Mouse (Mus musculus) T-helper 2 cell (primary cell): ENCODE data around the gene Ttc28.

ENCODE experiments used
- in situ Hi-C: fragments of 300-600 bp; cut with MboI, MseI; formaldehyde crosslinking; loops from one replicate; pipeline ENCODE4 v1.15.1; 2025; ENCODE audit warnings: high pct_unique_total_duplicates

Gene Ttc28

DNA sequence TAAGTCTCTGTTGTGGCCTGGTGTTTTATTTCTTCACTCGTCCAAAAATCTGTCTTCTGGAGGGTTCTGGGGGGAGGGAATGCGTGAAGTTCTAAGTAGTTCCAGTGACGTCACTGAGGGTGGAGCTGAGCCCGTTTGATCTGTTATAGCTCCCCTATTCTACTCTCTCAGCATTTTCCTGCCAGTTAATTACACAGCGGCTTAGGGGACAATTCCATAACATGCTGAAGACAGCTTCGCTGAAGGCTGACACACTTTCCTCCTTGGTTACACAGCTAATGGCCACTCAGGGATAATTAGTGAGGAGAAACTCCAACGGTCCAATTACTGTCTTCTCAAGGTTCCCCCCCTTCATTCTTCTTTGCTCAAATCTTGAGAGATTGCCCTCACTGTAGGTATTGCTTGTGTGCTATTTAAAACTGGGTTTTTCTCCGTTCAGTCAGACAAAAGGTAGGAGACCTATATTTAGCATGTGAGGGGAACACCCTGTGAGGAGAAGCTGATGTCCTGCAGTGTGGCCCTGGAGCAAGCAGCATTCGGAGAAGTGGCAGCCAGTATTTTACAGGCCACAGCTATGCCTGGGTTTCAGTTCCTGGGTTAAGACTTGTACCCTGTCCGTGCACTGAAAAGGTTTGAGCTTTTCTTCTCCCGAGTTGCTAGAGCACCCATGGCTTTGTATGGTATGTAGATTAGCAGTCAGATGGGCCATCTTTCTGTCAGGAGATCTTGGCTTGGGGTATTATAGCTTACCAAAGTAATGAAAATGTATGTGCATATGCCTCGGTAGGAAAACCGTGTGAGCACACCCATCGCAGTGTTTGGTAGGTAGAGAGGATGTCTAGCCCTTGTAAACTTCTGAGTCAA is 126.9 kb downstream of the Ttc28 start:
- in situ Hi-C loops = no loop called here

DNA sequence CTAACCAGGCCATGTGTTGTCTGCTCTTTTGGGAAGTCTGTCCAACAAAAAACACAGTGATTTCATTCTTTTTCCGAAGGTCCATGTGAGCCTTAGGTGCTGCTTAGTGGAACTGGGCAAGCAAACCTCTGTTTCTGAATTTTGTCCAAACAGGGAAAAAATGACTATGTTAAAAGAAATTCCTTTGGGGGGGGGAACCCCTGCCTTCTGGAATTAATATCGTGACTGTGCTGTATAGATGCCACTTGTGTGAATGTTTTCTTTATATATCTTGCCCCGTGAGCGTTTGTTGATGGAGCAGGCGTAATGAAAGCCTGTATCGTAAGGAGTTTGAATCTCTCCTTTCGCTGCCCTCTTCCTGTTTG is 127.5 kb downstream of the Ttc28 start:
- in situ Hi-C loops = no loop called here

DNA sequence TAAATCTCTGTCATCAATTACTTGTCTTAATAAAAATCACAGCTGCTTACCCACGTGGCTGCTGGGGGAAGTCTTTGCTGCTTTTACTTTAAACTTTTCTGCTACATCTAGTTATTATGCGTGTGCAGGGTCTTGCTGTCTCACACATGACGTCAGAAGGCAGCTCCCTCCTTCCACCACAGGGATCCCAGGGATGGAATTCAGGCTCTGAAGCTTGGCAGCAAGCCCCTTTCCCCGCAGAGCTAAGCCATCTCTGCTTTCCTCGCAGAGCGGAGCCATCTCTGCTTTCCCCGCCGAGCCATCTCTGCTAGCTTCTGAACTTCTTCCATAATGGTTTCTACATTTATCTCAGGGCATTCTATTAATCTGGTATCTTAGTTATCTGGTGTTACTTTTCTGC is 128.3 kb downstream of the Ttc28 start:
- in situ Hi-C loops = no loop called here

DNA sequence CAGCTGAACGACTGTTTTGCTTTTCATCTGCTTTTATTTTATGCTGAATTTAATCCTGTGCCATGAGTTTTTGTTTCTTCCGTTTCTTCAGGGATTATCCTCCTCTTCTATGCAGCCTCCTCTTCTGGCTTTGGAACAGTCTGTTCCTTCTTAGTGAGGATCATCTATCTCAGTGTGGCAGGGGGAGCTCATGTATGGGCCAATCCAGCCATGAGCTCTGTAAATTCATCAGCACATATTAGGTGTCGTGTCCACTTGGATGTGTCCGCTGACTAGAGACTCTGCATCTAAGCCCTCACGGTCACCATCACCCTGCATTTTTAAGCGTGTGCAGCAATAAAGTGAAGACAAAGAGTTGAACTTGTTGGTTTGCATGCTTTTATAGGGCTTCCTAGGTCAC is 128.8 kb downstream of the Ttc28 start:
- in situ Hi-C loops = no loop called here

- in situ Hi-C loops = no loop called here
Measured at GRCm38 (mm10) chr5:111011271-111011670, 131.7 kb downstream of the Ttc28 start.

- in situ Hi-C loops = no loop called here
Measured at GRCm38 (mm10) chr5:111012064-111012463, 132.5 kb downstream of the Ttc28 start.

- in situ Hi-C loops = no loop called here
Measured at GRCm38 (mm10) chr5:111012587-111012986, 133.0 kb downstream of the Ttc28 start.

DNA sequence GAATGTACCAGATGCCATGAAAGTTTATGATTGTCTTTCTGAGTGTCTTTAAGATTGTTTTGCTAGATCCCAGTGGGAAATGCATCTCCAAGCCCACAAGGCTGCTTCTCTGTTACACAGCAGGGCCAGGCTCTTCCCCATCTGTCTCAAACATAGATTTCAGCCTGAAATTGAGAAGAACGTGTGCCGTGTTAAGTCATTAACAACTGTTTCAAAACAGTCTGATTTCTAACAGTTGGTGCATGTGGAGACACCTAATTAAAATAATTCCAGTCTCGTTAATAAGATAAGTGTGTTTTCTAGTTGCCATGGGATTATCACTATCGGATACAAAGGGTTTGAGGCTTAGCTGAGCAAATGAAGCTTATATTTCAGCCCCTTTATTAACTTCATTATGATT is 135.4 kb downstream of the Ttc28 start:
- in situ Hi-C loops = no loop called here

DNA sequence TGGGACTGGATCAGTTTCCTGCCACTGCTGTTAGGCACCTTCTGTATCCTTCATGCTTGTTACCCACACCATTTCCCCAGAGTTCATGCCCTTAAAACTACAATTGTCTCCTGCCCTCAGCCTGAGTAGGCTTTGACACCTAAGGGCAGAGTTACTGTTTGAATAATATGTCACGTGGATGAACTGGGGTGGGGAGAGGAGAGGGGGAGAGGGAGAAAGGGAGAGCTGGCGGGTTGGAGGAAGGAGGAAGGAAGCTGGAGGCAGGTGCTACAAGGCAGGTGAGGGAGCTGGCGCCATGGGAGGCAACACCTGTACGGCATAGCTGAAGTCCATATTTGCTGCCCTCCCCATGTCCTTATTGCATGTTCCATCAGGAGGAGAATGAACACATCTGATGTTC is 137.7 kb downstream of the Ttc28 start:
- in situ Hi-C loops = no loop called here

DNA sequence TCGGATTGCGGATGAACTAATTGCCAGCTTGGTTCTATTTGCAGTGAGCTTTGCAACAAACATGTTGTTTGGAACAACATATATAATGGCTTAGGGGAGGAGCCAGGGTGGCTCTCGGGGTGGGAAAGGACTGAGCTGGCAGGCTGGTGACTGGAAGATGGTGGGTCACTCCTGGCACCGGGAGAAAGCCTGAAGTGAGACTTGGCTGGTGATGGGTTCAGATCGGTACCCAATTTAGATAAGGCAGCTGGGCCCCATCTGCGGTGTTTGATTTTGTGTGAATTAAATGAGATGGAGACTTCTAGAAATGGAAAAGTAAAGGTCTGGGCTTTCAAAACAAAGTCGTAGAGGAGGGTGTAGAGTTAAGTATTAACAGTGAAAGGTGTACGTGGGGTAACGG is 142.7 kb downstream of the Ttc28 start:
- in situ Hi-C loops = no loop called here

GRCm38 (mm10) chr5:111022940-111023339 is 143.3 kb downstream of the Ttc28 start:
- in situ Hi-C loops = no loop called here

GRCm38 (mm10) chr5:111024621-111025020 is 145.0 kb downstream of the Ttc28 start:
- in situ Hi-C loops = no loop called here

GRCm38 (mm10) chr5:111025476-111025875 is 145.9 kb downstream of the Ttc28 start:
- in situ Hi-C loops = no loop called here

GRCm38 (mm10) chr5:111026209-111026608 is 146.6 kb downstream of the Ttc28 start:
- in situ Hi-C loops = no loop called here

GRCm38 (mm10) chr5:111028340-111028739 is 148.7 kb downstream of the Ttc28 start:
- in situ Hi-C loops = no loop called here

DNA sequence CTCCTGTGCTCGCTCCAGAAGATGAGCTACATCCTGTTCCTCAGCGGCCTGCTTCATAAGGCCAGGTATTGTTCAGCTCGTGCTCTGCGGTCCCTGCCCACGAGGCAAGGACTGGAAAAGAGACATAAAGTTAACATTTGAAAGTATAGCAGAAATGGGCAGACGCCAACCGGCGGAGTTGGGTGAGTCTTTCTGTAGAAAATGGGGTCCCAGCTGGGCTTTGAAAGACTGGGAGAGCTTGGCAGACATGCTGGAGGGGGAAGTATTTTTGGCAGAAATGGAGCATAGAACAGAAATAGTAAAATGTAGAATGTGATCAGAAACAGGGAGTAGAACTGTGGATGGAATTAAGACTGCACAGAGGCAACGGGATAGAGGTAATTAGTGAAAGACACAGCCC is 149.3 kb downstream of the Ttc28 start:
- in situ Hi-C loops = no loop called here

DNA sequence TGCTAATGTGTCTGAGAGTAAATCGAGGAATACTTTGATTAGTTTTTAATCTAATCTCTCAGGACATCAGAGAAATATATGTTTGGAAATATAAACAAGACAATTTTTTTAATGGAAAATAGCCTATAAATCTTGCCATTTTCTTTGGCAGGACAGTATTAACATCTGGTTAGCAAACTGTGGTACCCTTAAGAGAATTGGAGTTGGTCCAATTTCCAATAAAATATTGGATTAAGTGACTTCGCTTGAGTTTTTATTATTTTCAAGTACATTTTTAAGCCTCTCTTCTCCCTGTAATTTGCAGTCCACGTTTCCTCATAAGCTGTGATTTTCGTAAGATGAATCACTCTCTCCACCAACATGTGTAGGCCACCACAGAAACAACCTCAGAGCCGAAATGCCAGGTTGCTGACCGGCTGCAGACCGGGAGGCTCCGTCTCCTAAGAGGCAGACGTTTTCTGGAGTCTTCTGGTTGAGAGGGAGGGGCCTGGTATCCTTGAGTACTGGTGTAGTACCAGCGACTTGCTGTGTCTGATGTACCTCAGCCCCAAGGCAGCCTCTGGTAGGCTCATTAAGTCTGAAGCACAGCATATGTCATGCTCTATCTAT is 153.2 kb downstream of the Ttc28 start:
- in situ Hi-C loops = loop anchor here (10.0 kb wide), 1 partner anchor 182 kb away; no protein-coding TSS in a partner anchor

DNA sequence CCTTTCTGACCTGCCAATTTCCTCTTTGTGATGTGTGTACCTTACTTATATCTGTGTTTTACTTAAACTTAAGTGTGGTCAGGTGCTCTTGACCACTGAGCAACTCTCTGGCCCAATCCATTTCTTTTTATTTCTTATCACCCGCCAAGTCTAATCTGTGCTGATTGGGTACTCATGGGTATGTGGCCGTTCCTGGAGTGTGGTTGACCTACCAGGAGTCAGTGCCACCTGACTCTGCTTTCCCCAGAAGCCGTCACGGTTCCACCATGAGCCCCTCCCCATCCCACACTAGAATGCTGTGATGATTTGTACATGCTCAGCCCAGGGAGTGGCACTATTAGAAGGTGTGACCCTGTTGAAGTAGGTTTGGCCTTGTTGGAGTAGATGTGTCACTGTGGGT is 153.9 kb downstream of the Ttc28 start:
- in situ Hi-C loops = loop anchor here (10.0 kb wide), 1 partner anchor 181 kb away; no protein-coding TSS in a partner anchor

- in situ Hi-C loops = loop anchor here (10.0 kb wide), 1 partner anchor 178 kb away; no protein-coding TSS in a partner anchor
Measured at GRCm38 (mm10) chr5:111037123-111037748, 157.6 kb downstream of the Ttc28 start.

DNA sequence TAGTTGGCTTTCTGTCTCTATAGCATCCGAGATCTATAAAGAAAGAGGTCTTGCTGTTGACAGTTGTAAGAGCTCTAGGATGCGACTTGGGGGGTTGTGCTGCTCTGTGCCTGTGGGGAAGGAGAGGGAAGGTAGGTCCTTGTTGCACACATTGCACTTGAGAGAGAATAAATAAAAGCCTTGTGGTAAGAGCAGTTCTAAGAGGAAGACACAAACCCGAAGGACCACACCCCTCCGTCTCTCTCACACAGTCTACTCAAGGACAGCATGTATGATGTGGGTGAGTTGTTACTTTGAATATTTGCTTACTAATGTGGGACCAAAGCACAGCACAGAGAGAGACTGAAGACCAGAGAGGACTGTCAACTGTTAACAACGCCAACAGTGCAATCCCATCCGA is 160.2 kb downstream of the Ttc28 start:
- in situ Hi-C loops = loop anchor here (10.0 kb wide), 1 partner anchor 175 kb away; no protein-coding TSS in a partner anchor

- in situ Hi-C loops = no loop called here
Measured at GRCm38 (mm10) chr5:111041952-111042351, 162.3 kb downstream of the Ttc28 start.

DNA sequence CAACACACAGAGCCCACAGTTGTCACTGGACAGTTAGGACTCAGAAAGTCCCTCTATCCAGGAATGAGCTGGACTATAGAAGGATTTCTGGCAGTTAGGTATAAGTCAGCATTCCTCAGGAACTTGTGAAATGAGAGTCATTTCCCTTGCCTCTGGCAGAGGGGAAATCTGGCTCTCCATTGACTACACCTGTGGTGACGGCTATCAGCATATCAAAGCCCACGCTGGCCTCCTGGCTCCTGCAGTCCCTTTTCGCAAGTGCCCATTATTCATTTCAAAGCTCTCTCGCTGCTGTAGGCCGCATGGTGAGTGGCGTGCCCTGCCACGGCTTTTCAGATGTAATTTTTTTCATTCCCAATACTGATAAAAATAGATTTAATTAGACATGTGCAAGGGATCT is 164.6 kb downstream of the Ttc28 start:
- in situ Hi-C loops = no loop called here

DNA sequence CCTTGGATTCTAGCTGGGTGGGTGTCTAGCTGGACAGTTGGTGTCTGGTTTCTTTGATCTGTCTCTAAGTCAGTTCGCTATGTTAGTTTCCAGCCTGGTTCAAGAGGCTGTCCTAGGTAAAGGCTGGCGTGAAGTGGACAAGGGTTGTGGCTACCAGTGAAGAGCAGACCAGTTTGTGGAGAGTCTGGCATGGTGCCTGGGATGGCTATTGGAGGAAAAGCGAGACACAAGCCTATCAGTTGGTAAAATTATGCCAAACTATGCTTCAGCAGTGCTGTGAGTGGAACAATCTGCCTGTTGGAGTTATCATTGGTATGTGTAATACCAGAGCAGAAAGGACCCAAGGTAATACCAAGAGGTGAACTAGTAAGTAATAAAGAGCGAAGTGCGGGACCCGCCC is 166.8 kb downstream of the Ttc28 start:
- in situ Hi-C loops = no loop called here
